Mouse (Mus musculus) splenic B cell, adult 2 months (primary cell): Measurements from ENCODE around the gene Stx3.

Experiments used
- DNase-seq: peaks from one replicate; pipeline ENCODE4 v3.0.0-alpha.2; 2011; ENCODE audit warnings: low read depth, low spot score
- H3K27me3 ChIP-seq: 2 replicates; pipeline ENCODE4 v1.6.1; 2012; ENCODE audit warnings: mild to moderate bottlenecking, low read length, moderate library complexity, mixed read lengths; ENCODE audit not compliant: control insufficient read depth, poor library complexity, insufficient read depth, severe bottlenecking
- H3K36me3 ChIP-seq: 2 replicates; pipeline ENCODE4 v1.6.1; 2012; ENCODE audit warnings: mild to moderate bottlenecking, low read length, moderate library complexity, mixed read lengths; ENCODE audit not compliant: control insufficient read depth, poor library complexity, insufficient read depth, severe bottlenecking

The Stx3 gene

GRCm38 (mm10) chr19:11725915-11726314 lies 93.3 kb downstream of the Stx3 start:
- no peaks in the 10 kb centered on the region for H3K36me3 ChIP-seq
- H3K27me3 ChIP-seq: no peaks in the 10 kb centered on the region
- DNase-seq: no peak
